Mouse (Mus musculus): Measurements from ENCODE around the gene Srpr. TPM values are rescaled to one million over a fixed set of nuclear protein-coding genes. Genes with fewer than 3 reads are reported as not detected.

The Srpr gene
- total and polyA plus RNA-seq, 2 experiments: 55.2 to 91.0 TPM

DNA sequence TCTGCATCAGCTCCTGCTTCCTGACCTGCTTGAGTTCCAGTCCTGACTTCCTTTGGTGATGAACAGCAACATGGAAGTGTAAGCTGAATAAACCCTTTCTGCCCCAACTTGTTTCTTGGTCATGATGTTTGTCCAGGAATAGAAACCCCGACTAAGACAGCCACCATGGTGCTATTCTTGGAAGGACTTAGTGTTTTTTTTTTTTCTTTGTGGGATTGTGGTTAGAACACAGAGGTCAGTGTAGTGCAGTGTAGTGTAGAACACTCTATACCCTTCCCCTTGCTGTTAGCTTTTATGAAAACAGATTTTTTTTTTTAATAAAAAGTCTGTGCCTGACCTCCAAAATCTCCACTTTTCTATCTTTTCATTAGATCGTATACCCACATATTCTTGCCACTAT lies 17.1 kb upstream of the Srpr start:
- H3K9ac ChIP-seq (ENCODE audit: low read depth, low read length): no peak overlapping the region
- H3K79me2 ChIP-seq (ENCODE audit: control insufficient read depth, insufficient read depth, low read length): no peaks in the 10 kb centered on the region
- no peak overlapping the region for H3K27ac ChIP-seq (replicated peaks; ENCODE audit: insufficient read depth, low read depth, low read length)
- H3K4me3 ChIP-seq (ENCODE audit: insufficient read depth, low read depth, low read length): no peak overlapping the region
- H3K36me3 ChIP-seq (ENCODE audit: control insufficient read depth, insufficient read depth, low read length): peaks cover 11% of the 10 kb centered on the region
- 73% methylated on average over 2 of the region's 2 CpGs for WGBS
- H3K27me3 ChIP-seq (ENCODE audit: control insufficient read depth, insufficient read depth, low read length): no peaks in the 10 kb centered on the region
- TF ChIP-seq POLR2A (IDR thresholded peaks at IDR 0.05; ENCODE audit: extremely low read depth, insufficient read depth, low read length) (no peak), CTCF (IDR thresholded peaks at IDR 0.05; ENCODE audit: low read depth, low read length) (no peak)
- DNase-seq (ENCODE audit: extremely low read depth, low read depth, low spot score): no peak
- H3K4me1 ChIP-seq (ENCODE audit: control insufficient read depth, insufficient read depth, low read length): no peaks in the 10 kb centered on the region

GRCm38 (mm10) chr9:35183359-35183758 lies 16.6 kb upstream of the Srpr start:
- Histone ChIP-seq H3K27me3 (ENCODE audit: control insufficient read depth, insufficient read depth, low read length) (no peaks in the 10 kb centered on the region), H3K79me2 (ENCODE audit: control insufficient read depth, insufficient read depth, low read length) (no peaks in the 10 kb centered on the region), H3K4me1 (ENCODE audit: control insufficient read depth, insufficient read depth, low read length) (no peaks in the 10 kb centered on the region), H3K4me3 (ENCODE audit: insufficient read depth, low read depth, low read length) (no peak overlapping the region), H3K9ac (ENCODE audit: low read depth, low read length) (no peak overlapping the region), H3K27ac (replicated peaks; ENCODE audit: insufficient read depth, low read depth, low read length) (no peak overlapping the region), H3K36me3 (ENCODE audit: control insufficient read depth, insufficient read depth, low read length) (peaks cover 15% of the 10 kb centered on the region)
- no peak for DNase-seq (ENCODE audit: extremely low read depth, low read depth, low spot score)
- TF ChIP-seq POLR2A (IDR thresholded peaks at IDR 0.05; ENCODE audit: extremely low read depth, insufficient read depth, low read length): no peak
- TF ChIP-seq CTCF (IDR thresholded peaks at IDR 0.05; ENCODE audit: low read depth, low read length): no peak
- WGBS: 77% methylated on average over 5 of the region's 5 CpGs

GRCm38 (mm10) chr9:35186430-35186829 lies 13.5 kb upstream of the Srpr start:
- peaks cover 33% of the 10 kb centered on the region for H3K36me3 ChIP-seq (ENCODE audit: control insufficient read depth, insufficient read depth, low read length)
- DNase-seq (ENCODE audit: extremely low read depth, low read depth, low spot score): no peak
- no peaks in the 10 kb centered on the region for H3K4me1 ChIP-seq (ENCODE audit: control insufficient read depth, insufficient read depth, low read length)
- 84% methylated on average over 4 of the region's 4 CpGs for WGBS
- no peak overlapping the region for H3K4me3 ChIP-seq (ENCODE audit: insufficient read depth, low read depth, low read length)
- H3K9ac ChIP-seq (ENCODE audit: low read depth, low read length): no peak overlapping the region
- no peak overlapping the region for H3K27ac ChIP-seq (replicated peaks; ENCODE audit: insufficient read depth, low read depth, low read length)
- no peaks in the 10 kb centered on the region for H3K27me3 ChIP-seq (ENCODE audit: control insufficient read depth, insufficient read depth, low read length)
- TF ChIP-seq CTCF (IDR thresholded peaks at IDR 0.05; ENCODE audit: low read depth, low read length): no peak
- no peak for TF ChIP-seq POLR2A (IDR thresholded peaks at IDR 0.05; ENCODE audit: extremely low read depth, insufficient read depth, low read length)
- no peaks in the 10 kb centered on the region for H3K79me2 ChIP-seq (ENCODE audit: control insufficient read depth, insufficient read depth, low read length)

DNA sequence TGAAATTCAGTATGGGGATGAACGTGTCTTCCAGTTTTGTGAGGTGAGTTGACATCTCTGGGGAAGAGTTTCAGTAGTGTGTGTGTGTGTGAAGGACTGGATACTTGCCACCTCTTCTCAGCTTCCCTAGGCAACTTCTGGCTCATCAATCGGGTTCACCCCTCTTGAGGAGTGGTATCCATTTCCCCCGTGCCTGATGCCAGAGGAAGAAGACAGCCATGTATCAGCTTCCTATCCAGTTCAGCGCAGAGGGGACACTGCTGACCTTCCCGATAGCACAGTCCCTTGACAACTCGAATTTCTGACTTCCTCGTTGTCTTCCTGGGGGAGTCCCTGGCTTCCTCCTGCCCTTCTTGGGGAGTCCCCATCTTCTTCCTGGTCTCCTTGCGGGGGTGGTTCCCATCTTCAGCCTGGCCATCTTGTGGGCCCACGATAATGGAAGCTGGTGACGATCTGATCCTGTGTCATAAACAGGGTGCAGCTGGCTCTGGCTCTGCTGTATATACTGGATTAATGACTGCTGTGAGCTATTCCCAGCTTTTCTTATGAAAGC lies 12.5 kb upstream of the Srpr start:
- WGBS: 84% methylated on average over 10 of the region's 10 CpGs
- Histone ChIP-seq H3K4me1 (ENCODE audit: control insufficient read depth, insufficient read depth, low read length) (no peaks in the 10 kb centered on the region), H3K27me3 (ENCODE audit: control insufficient read depth, insufficient read depth, low read length) (no peaks in the 10 kb centered on the region), H3K27ac (replicated peaks; ENCODE audit: insufficient read depth, low read depth, low read length) (no peak overlapping the region), H3K79me2 (ENCODE audit: control insufficient read depth, insufficient read depth, low read length) (no peaks in the 10 kb centered on the region), H3K9ac (ENCODE audit: low read depth, low read length) (no peak overlapping the region), H3K36me3 (ENCODE audit: control insufficient read depth, insufficient read depth, low read length) (peaks cover 35% of the 10 kb centered on the region), H3K4me3 (ENCODE audit: insufficient read depth, low read depth, low read length) (no peak overlapping the region)
- no peak for DNase-seq (ENCODE audit: extremely low read depth, low read depth, low spot score)
- no peak for TF ChIP-seq POLR2A (IDR thresholded peaks at IDR 0.05; ENCODE audit: extremely low read depth, insufficient read depth, low read length)
- no peak for TF ChIP-seq CTCF (IDR thresholded peaks at IDR 0.05; ENCODE audit: low read depth, low read length)

- no peak for DNase-seq (ENCODE audit: extremely low read depth, low read depth, low spot score)
- Histone ChIP-seq H3K27me3 (ENCODE audit: control insufficient read depth, insufficient read depth, low read length) (no peaks in the 10 kb centered on the region), H3K79me2 (ENCODE audit: control insufficient read depth, insufficient read depth, low read length) (no peaks in the 10 kb centered on the region), H3K36me3 (ENCODE audit: control insufficient read depth, insufficient read depth, low read length) (peaks cover 39% of the 10 kb centered on the region), H3K4me1 (ENCODE audit: control insufficient read depth, insufficient read depth, low read length) (no peaks in the 10 kb centered on the region), H3K4me3 (ENCODE audit: insufficient read depth, low read depth, low read length) (no peak overlapping the region), H3K27ac (replicated peaks; ENCODE audit: insufficient read depth, low read depth, low read length) (no peak overlapping the region), H3K9ac (ENCODE audit: low read depth, low read length) (no peak overlapping the region)
- TF ChIP-seq POLR2A (IDR thresholded peaks at IDR 0.05; ENCODE audit: extremely low read depth, insufficient read depth, low read length) (no peak), CTCF (IDR thresholded peaks at IDR 0.05; ENCODE audit: low read depth, low read length) (no peak)
- WGBS: 67% methylated on average over 22 of the region's 22 CpGs
Observed at GRCm38 (mm10) chr9:35188700-35189099, 11.3 kb upstream of the Srpr start.

DNA sequence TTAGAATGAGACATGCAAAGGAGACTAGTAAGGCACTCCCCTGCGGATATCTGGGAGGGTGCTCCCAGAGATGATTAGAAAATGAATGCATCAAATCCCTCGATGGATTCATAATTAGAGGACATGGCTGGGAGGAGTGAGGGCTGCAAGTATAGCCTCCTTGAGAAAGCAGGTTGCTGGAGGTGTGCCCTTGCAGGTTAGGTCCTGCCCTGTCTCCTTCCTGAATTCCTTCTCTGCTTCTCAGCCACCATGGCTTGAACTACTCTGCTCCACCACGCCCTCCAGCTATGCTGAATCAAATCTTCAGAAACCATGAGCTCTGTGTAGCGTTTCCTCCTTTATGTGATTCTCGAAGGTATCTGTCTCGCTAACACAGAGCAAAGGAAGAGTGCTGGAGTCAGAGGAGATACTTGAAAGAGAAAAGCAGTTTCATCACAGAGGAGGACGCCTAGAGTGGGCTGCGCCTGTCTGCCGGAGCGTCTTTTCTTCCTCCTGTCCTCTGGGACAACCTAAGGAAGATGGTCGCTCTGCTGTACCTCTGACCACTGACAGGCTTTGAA lies 6.9 kb upstream of the Srpr start:
- H3K4me3 ChIP-seq (ENCODE audit: insufficient read depth, low read depth, low read length): no peak overlapping the region
- 94% methylated on average over 11 of the region's 11 CpGs for WGBS
- no peak overlapping the region for H3K9ac ChIP-seq (ENCODE audit: low read depth, low read length)
- no peak overlapping the region for H3K27ac ChIP-seq (replicated peaks; ENCODE audit: insufficient read depth, low read depth, low read length)
- no peaks in the 10 kb centered on the region for H3K27me3 ChIP-seq (ENCODE audit: control insufficient read depth, insufficient read depth, low read length)
- H3K79me2 ChIP-seq (ENCODE audit: control insufficient read depth, insufficient read depth, low read length): peaks cover 4% of the 10 kb centered on the region; the same call in 1 of the 2 replicates
- DNase-seq (ENCODE audit: extremely low read depth, low read depth, low spot score): no peak
- H3K4me1 ChIP-seq (ENCODE audit: control insufficient read depth, insufficient read depth, low read length): peaks cover 3% of the 10 kb centered on the region
- peaks cover 30% of the 10 kb centered on the region for H3K36me3 ChIP-seq (ENCODE audit: control insufficient read depth, insufficient read depth, low read length)
- no peak for TF ChIP-seq CTCF (IDR thresholded peaks at IDR 0.05; ENCODE audit: low read depth, low read length)
- no peak for TF ChIP-seq POLR2A (IDR thresholded peaks at IDR 0.05; ENCODE audit: extremely low read depth, insufficient read depth, low read length)

All from liver, adult 2 months (tissue).